Comparison of ENCODE assay signal across 9 mouse cellular contexts in the genomic region with DNA sequence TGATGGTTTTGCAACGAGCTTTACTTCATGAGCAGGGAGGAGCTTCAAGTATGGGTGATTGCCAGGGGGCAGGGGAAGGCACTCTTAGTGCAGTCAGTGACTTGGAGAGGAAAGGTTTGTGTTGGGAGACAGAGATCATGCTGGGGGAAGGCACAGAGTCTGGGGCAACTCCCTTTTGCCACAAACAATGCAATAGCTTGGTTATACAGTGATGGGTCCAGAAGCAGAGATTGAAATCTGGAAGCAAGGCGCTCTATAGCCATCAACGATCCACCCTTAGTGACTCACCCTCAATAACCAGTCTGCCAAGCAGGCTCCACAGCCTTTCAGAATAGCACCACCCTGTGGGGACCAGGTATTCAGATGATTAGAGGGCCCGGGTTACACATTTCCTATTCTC. TPM values are rescaled to one million over a fixed set of nuclear protein-coding genes. Genes with fewer than 3 reads are reported as not detected.
A peak's percentile ranks its signal among the peaks of the same experiment; 100 is the strongest.
DNase-seq lines count a peak whose midpoint lies in the region; ATAC-seq lines count a peak whose summit lies in the region.
"Had no signal": no experiment of that assay in that cellular context is flagged by ENCODE, and none has a peak within 500 bp of the region (broad histone marks: within the 10 kb centered on the region; RNA-seq: fewer than 3 reads in every experiment).

No protein-coding gene starts in this region.

- peak; percentile 43 to 56 for DNase-seq in cerebellum, postnatal 25 days
- DNase-seq in cerebellum, adult 9-10 months = no peak
- peak; percentile 73 for DNase-seq in 3134 (ENCODE audit: extremely low read depth, insufficient read length, low spot score)
- peak; percentile 69 for DNase-seq in adrenal gland, postnatal 14 days
- peak; percentile 9 for DNase-seq in induced T-regulatory cell, adult 2 months (ENCODE audit: low read depth)
- peak; percentile 66 for DNase-seq in splenic B cell, adult 2 months (ENCODE audit: low read depth, low spot score)
- no peak for DNase-seq in layer of hippocampus, postnatal 10 days (ENCODE audit: low spot score in 2 of 2)

- H3K4me1 ChIP-seq in midbrain, embryonic 13.5 days (replicated peaks) = 0 out of 2 replicates have a peak, but pooled peaks cover 8% of the 10 kb centered on the region

- no peak overlapping the region for H3K4me2 ChIP-seq in midbrain, embryonic 13.5 days (replicated peaks)
- H3K4me2 ChIP-seq: heart, embryonic 15.5 days had no signal

- no peak overlapping the region for H3K4me3 ChIP-seq in midbrain, embryonic 13.5 days (replicated peaks)
- H3K4me3 ChIP-seq: heart, embryonic 15.5 days had no signal

- H3K27me3 ChIP-seq in splenic B cell, adult 2 months (ENCODE audit: control insufficient read depth, insufficient read depth, low read length, poor library complexity, severe bottlenecking) = no peaks in the 10 kb centered on the region
- no peaks in the 10 kb centered on the region for H3K27me3 ChIP-seq in midbrain, embryonic 13.5 days
- H3K27me3 ChIP-seq: heart, embryonic 15.5 days had no signal

- H3K9me3 ChIP-seq in midbrain, embryonic 13.5 days = no peaks in the 10 kb centered on the region
- H3K9me3 ChIP-seq: heart, embryonic 15.5 days had no signal

- 73% methylated on average over 4 of the region's 4 CpGs for WGBS in midbrain, embryonic 13.5 days

- no peaks in the 10 kb centered on the region for H3K36me3 ChIP-seq in splenic B cell, adult 2 months (ENCODE audit: control insufficient read depth, insufficient read depth, low read length, poor library complexity, severe bottlenecking)
- no peaks in the 10 kb centered on the region for H3K36me3 ChIP-seq in midbrain, embryonic 13.5 days
- H3K36me3 ChIP-seq: heart, embryonic 15.5 days had no signal

- H3K27ac ChIP-seq in midbrain, embryonic 13.5 days = no peak overlapping the region
- H3K27ac ChIP-seq: heart, embryonic 15.5 days had no signal

- ATAC-seq in midbrain, embryonic 13.5 days = no peak

- H3K9ac ChIP-seq in midbrain, embryonic 13.5 days (replicated peaks) = no peak overlapping the region
- H3K9ac ChIP-seq: heart, embryonic 15.5 days had no signal

RNA-seq across cellular contexts. Expression of gene Slc44a1, which starts 11.7 kb away (rescaled TPM):
- 68.1 and 74.7 TPM in 2 replicates for total RNA-seq in adrenal gland, postnatal 14 days (2021)
- 7.9 and 11.6 TPM in 2 replicates for polyA plus RNA-seq in midbrain, embryonic 13.5 days (2015; fragmentation: Nextera tagmentation; extraction: Ambion mirVana)
- 10 to 100 TPM; 60.7 to 71.0 TPM for total RNA-seq in layer of hippocampus, postnatal 10 days (2021)

Comparison
In these comparisons a context has a peak if more than half of its experiments do, and no peak if none do; other contexts are left out.
1. DNase-seq: peak in cerebellum, postnatal 25 days (2 of 2), 3134 (single experiment), adrenal gland, postnatal 14 days (single experiment), induced T-regulatory cell, adult 2 months (single experiment) and splenic B cell, adult 2 months (single experiment); none in cerebellum, adult 9-10 months (single experiment) and layer of hippocampus, postnatal 10 days (0 of 2).